11 mouse cellular contexts compared by ENCODE assay signal in the genomic region with DNA sequence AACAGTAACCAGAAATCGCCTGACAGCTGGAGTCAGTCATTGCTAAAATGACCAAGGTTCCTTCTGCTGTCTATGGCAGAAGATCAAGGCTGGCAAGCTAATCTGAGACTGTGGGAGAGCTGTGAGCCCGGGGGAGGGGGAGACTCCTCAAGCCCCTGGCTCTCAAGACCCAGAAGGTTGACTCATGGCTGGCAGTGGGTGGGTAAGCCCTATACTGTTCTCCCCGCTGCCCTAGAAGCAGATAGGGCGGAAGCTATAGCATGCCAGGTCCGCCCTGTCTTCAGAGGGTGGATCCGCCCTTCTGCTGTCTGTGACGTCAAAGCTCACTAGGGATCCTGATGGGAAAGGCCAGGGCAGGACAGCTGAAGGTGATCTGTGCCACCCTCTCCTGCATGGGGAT. TPM values are rescaled to one million over a fixed set of nuclear protein-coding genes. Genes with fewer than 3 reads are reported as not detected.
DNase-seq lines count a peak whose midpoint lies in the region; ATAC-seq and TF ChIP-seq lines count a peak whose summit lies in the region.
"Had no signal": no experiment of that assay in that cellular context is flagged by ENCODE, and none has a peak within 500 bp of the region (broad histone marks: within the 10 kb centered on the region; RNA-seq: fewer than 3 reads in every experiment).

No protein-coding gene starts in this region.

- peak; percentile 41; the same call in 1 of the 2 replicates for ATAC-seq in kidney, embryonic 16.5 days (ENCODE audit: low FRiP score, low TSS enrichment)
- ATAC-seq in forebrain, embryonic 13.5 days, result peak; percentile 57
- ATAC-seq in erythroblast, adult 5-6 weeks (replicated peaks; ENCODE audit: low FRiP score, poor library complexity, severe bottlenecking), result no peak

- 22% methylated on average over 7 of the region's 7 CpGs for WGBS in cerebellum, adult 2 months
- 24% methylated on average over 7 of the region's 7 CpGs for whole genome bisulfite sequencing in kidney, embryonic 16.5 days
- whole genome bisulfite sequencing in kidney, adult 2 months, result 22% methylated on average over 7 of the region's 7 CpGs
- 12% methylated on average over 7 of the region's 7 CpGs for WGBS in forebrain, embryonic 13.5 days

- no peak for TF ChIP-seq POLR2A in cerebellum, adult 2 months (IDR thresholded peaks at IDR 0.05; ENCODE audit: borderline replicate concordance, insufficient read depth, low read length)
- TF ChIP-seq POLR2A in kidney, adult 2 months (IDR thresholded peaks at IDR 0.05; ENCODE audit: low read depth, low read length), result no peak
- TF ChIP-seq POLR2A in CH12.LX (IDR thresholded peaks at IDR 0.05; ENCODE audit: low read depth, low read length), result no peak

- H3K9ac ChIP-seq in kidney, embryonic 16.5 days (replicated peaks; ENCODE audit: low read length), result no peak overlapping the region
- no peak overlapping the region for H3K9ac ChIP-seq in CH12.LX (ENCODE audit: insufficient read depth, low read depth)
- peak overlapping the region; percentile 41; the same call in 1 of the 2 replicates for H3K9ac ChIP-seq in forebrain, embryonic 13.5 days
- H3K9ac ChIP-seq: liver, embryonic 14.5 days had no signal

- no peaks in the 10 kb centered on the region for H3K9me3 ChIP-seq in kidney, embryonic 16.5 days (ENCODE audit: low read length)
- no peaks in the 10 kb centered on the region for H3K9me3 ChIP-seq in CH12.LX (replicated peaks; ENCODE audit: low read length)
- H3K9me3 ChIP-seq in forebrain, embryonic 13.5 days (replicated peaks), result no peaks in the 10 kb centered on the region

- H3K4me2 ChIP-seq in kidney, embryonic 16.5 days (replicated peaks; ENCODE audit: low read depth, low read length), result no peak overlapping the region
- peak overlapping the region; percentile 14; the same call in 1 of the 2 replicates for H3K4me2 ChIP-seq in CH12.LX (ENCODE audit: insufficient read depth, low read depth, poor library complexity, severe bottlenecking)
- H3K4me2 ChIP-seq in forebrain, embryonic 13.5 days, result peak overlapping the region; percentile 39

- H3K27me3 ChIP-seq in cerebellum, adult 2 months (ENCODE audit: control insufficient read depth, insufficient read depth, low read length), result no peaks in the 10 kb centered on the region
- no peaks in the 10 kb centered on the region for H3K27me3 ChIP-seq in kidney, embryonic 16.5 days (ENCODE audit: insufficient read depth, low read length)
- no peaks in the 10 kb centered on the region for H3K27me3 ChIP-seq in kidney, adult 2 months (replicated peaks; ENCODE audit: control insufficient read depth, insufficient read depth, low read length)
- H3K27me3 ChIP-seq in CH12.LX (replicated peaks), result peaks cover 50% of the 10 kb centered on the region
- peaks cover 31% of the 10 kb centered on the region for H3K27me3 ChIP-seq in forebrain, embryonic 13.5 days

- no peaks in the 10 kb centered on the region for H3K36me3 ChIP-seq in kidney, embryonic 16.5 days (ENCODE audit: insufficient read depth, low read length)
- no peaks in the 10 kb centered on the region for H3K36me3 ChIP-seq in kidney, adult 2 months (ENCODE audit: control insufficient read depth, insufficient read depth, low read length)
- no peaks in the 10 kb centered on the region for H3K36me3 ChIP-seq in CH12.LX (replicated peaks in 1 of 2; ENCODE audit: control insufficient read depth in 1 of 2, insufficient read depth in 1 of 2, low read length in 1 of 2)
- no peaks in the 10 kb centered on the region for H3K36me3 ChIP-seq in forebrain, embryonic 13.5 days (ENCODE audit: poor library complexity, severe bottlenecking)

- in situ Hi-C loops in CH12.LX (cut with MboI; ENCODE audit: low pct_ligation_motif_present, low pct_unique_long_range_greater_than_20kb, low sequenced_read_pairs), result no loop called here

- TF ChIP-seq EP300 in CH12.LX (IDR thresholded peaks at IDR 0.05; ENCODE audit: low read length), result no peak

- DNase-seq in cerebellum, adult 2 months, result peak; percentile 25 to 42
- DNase-seq in cerebellum, adult 11-12 months, result no peak
- no peak for DNase-seq in kidney, adult 2 months
- no peak for DNase-seq in CH12.LX (ENCODE audit: extremely low read depth)
- no peak for DNase-seq in heart, postnatal 14 days
- DNase-seq: gastrocnemius, adult 2 months; kidney, postnatal 25 days had no signal

- no peak for TF ChIP-seq CTCF in cerebellum, adult 2 months (IDR thresholded peaks at IDR 0.05; ENCODE audit: borderline replicate concordance, insufficient read depth, low read depth, low read length)
- TF ChIP-seq CTCF in kidney, adult 2 months (conservative IDR thresholded peaks at IDR 0.05; ENCODE audit: insufficient read depth, insufficient read length, low read depth, low read length), result no peak
- TF ChIP-seq CTCF in CH12.LX (conservative IDR thresholded peaks at IDR 0.05 in 1 of 2, IDR thresholded peaks at IDR 0.05 in 1 of 2; ENCODE audit: low read depth in 2 of 2, low read length in 2 of 2), result no peak

- H3K79me2 ChIP-seq in CH12.LX (replicated peaks; ENCODE audit: control insufficient read depth, extremely low read depth, insufficient read depth, poor library complexity, severe bottlenecking), result no peaks in the 10 kb centered on the region

- H3K4me1 ChIP-seq in cerebellum, adult 2 months (ENCODE audit: control insufficient read depth, insufficient read depth, low read length), result peaks cover 10% of the 10 kb centered on the region
- peaks cover 10% of the 10 kb centered on the region for H3K4me1 ChIP-seq in kidney, embryonic 16.5 days (ENCODE audit: insufficient read depth, low read length)
- H3K4me1 ChIP-seq in kidney, adult 2 months (ENCODE audit: control insufficient read depth, insufficient read depth, low read length), result no peaks in the 10 kb centered on the region
- H3K4me1 ChIP-seq in CH12.LX (ENCODE audit: control insufficient read depth in 1 of 2, insufficient read depth in 2 of 2), result no peaks in the 10 kb centered on the region; a peak in 1 of 4 replicates
- peaks cover 58% of the 10 kb centered on the region for H3K4me1 ChIP-seq in forebrain, embryonic 13.5 days

- TF ChIP-seq RAD21 in CH12.LX (IDR thresholded peaks at IDR 0.05; ENCODE audit: low read depth, low read length), result no peak

- H3K4me3 ChIP-seq in cerebellum, adult 2 months (replicated peaks; ENCODE audit: insufficient read depth, low read depth, low read length), result no peak overlapping the region
- no peak overlapping the region for H3K4me3 ChIP-seq in kidney, embryonic 16.5 days (ENCODE audit: low read length)
- no peak overlapping the region for H3K4me3 ChIP-seq in kidney, adult 2 months (ENCODE audit: insufficient read depth, low read depth, low read length)
- no peak overlapping the region for H3K4me3 ChIP-seq in CH12.LX (replicated peaks in 1 of 3; ENCODE audit: low read depth in 2 of 3, low read length in 2 of 3, poor library complexity in 1 of 3)
- 0 out of 2 replicates have a peak overlapping the region, but pooled peaks have one; percentile 4 for H3K4me3 ChIP-seq in forebrain, embryonic 13.5 days
- H3K4me3 ChIP-seq: gastrocnemius, adult 2 months had no signal

- intact Hi-C loops in heart, postnatal 14 days (cut with DNase I), result no loop called here

- dilution Hi-C loops in CH12.LX (cut with MboI; ENCODE audit: extremely low pct_ligation_motif_present, extremely low pct_unique_long_range_greater_than_20kb, low sequenced_read_pairs), result no loop called here

- H3K27ac ChIP-seq in cerebellum, adult 2 months (ENCODE audit: insufficient read depth, low read length), result no peak overlapping the region
- H3K27ac ChIP-seq in kidney, embryonic 16.5 days (ENCODE audit: low read length), result no peak overlapping the region
- H3K27ac ChIP-seq in kidney, adult 2 months (ENCODE audit: insufficient read depth, low read depth, low read length), result no peak overlapping the region
- H3K27ac ChIP-seq in CH12.LX (ENCODE audit: insufficient read depth, low read depth), result no peak overlapping the region
- peak overlapping the region; percentile 66 for H3K27ac ChIP-seq in forebrain, embryonic 13.5 days
- H3K27ac ChIP-seq: gastrocnemius, adult 2 months; liver, embryonic 14.5 days had no signal

TF ChIP-seq in CH12.LX, 34 proteins besides CTCF, POLR2A, EP300 and RAD21:
- no peak for TF ChIP-seq UBTF (IDR thresholded peaks at IDR 0.05; ENCODE audit: low read depth, low read length)

RNA-seq across cellular contexts. Expression of gene Ntsr1, which starts 30.4 kb away (rescaled TPM):
- 0.79 and 1.3 TPM in 2 replicates for polyA plus RNA-seq in cerebellum, adult 2 months (2012; rRNA removed)
- polyA plus RNA-seq in kidney, embryonic 16.5 days (2015; fragmentation: Nextera tagmentation; extraction: Ambion mirVana), result 7.4 and 10.2 TPM in 2 replicates
- not detected in 2 replicates for polyA plus RNA-seq in kidney, adult 2 months (2012; rRNA removed)
- not detected in 2 replicates for total RNA-seq in CH12.LX (2012; rRNA removed)
- not detected in 2 replicates for total RNA-seq in CH12.LX (2014; rRNA removed)
- polyA plus RNA-seq in CH12.LX (2012; ENCODE audit: insufficient read length, low read depth), result not detected in 2 replicates
- polyA plus RNA-seq in forebrain, embryonic 13.5 days (2015; fragmentation: Nextera tagmentation; extraction: Ambion mirVana), result 2.2 and 2.3 TPM in 2 replicates
- total RNA-seq in erythroblast, adult 5-6 weeks (2015; ENCODE audit: low replicate concordance), result not detected in 2 replicates
- total RNA-seq in erythroblast, adult 5-6 weeks (2017; ENCODE audit: low replicate concordance), result not detected in 2 replicates
- total RNA-seq in heart, postnatal 14 days (2021), result not detected
- total RNA-seq: gastrocnemius, adult 2 months had no signal

RNA-seq across cellular contexts. Expression of gene Mrgbp, which starts 51.0 kb away (rescaled TPM):
- 32.2 and 34.6 TPM in 2 replicates for polyA plus RNA-seq in cerebellum, adult 2 months (2012; rRNA removed)
- polyA plus RNA-seq in kidney, embryonic 16.5 days (2015; fragmentation: Nextera tagmentation; extraction: Ambion mirVana), result 43.7 and 43.9 TPM in 2 replicates
- polyA plus RNA-seq in kidney, adult 2 months (2012; rRNA removed), result 13.6 and 14.4 TPM in 2 replicates
- total RNA-seq in CH12.LX (2012; rRNA removed), result 31.2 and 39.7 TPM in 2 replicates
- 64.6 and 65.5 TPM in 2 replicates for total RNA-seq in CH12.LX (2014; rRNA removed)
- polyA plus RNA-seq in CH12.LX (2012; ENCODE audit: insufficient read length, low read depth), result 47.5 and 54.6 TPM in 2 replicates
- polyA plus RNA-seq in forebrain, embryonic 13.5 days (2015; fragmentation: Nextera tagmentation; extraction: Ambion mirVana), result 50.7 and 53.6 TPM in 2 replicates
- 10.0 and 10.4 TPM in 2 replicates for total RNA-seq in erythroblast, adult 5-6 weeks (2015; ENCODE audit: low replicate concordance)
- total RNA-seq in erythroblast, adult 5-6 weeks (2017; ENCODE audit: low replicate concordance), result 7.1 and 17.3 TPM in 2 replicates
- total RNA-seq in heart, postnatal 14 days (2021), result 10 to 100 TPM; 14.5 to 14.8 TPM

RNA-seq across cellular contexts. Expression of gene Ogfr, which starts 58.9 kb away (rescaled TPM):
- 54.2 and 56.1 TPM in 2 replicates for polyA plus RNA-seq in cerebellum, adult 2 months (2012; rRNA removed)
- polyA plus RNA-seq in kidney, embryonic 16.5 days (2015; fragmentation: Nextera tagmentation; extraction: Ambion mirVana), result 67.3 and 69.3 TPM in 2 replicates
- polyA plus RNA-seq in kidney, adult 2 months (2012; rRNA removed), result 31.3 and 35.5 TPM in 2 replicates
- total RNA-seq in CH12.LX (2012; rRNA removed) (79.1 and 79.8 TPM in 2 replicates), CH12.LX (2014; rRNA removed) (57.3 and 58.3 TPM in 2 replicates)
- 67.0 and 82.9 TPM in 2 replicates for polyA plus RNA-seq in CH12.LX (2012; ENCODE audit: insufficient read length, low read depth)
- polyA plus RNA-seq in forebrain, embryonic 13.5 days (2015; fragmentation: Nextera tagmentation; extraction: Ambion mirVana), result 79.8 and 85.4 TPM in 2 replicates
- total RNA-seq in erythroblast, adult 5-6 weeks (2015; ENCODE audit: low replicate concordance), result 11.5 and 18.8 TPM in 2 replicates
- total RNA-seq in erythroblast, adult 5-6 weeks (2017; ENCODE audit: low replicate concordance), result 22.2 and 27.9 TPM in 2 replicates
- total RNA-seq in heart, postnatal 14 days (2021), result 10 to 100 TPM; 37.7 to 38.2 TPM

Comparison
In these comparisons a context has a peak if more than half of its experiments do, and no peak if none do; other contexts are left out.
1. DNase-seq: peak in cerebellum, adult 2 months (2 of 2); none in cerebellum, adult 11-12 months (single experiment), kidney, adult 2 months (single experiment), CH12.LX (single experiment) and heart, postnatal 14 days (0 of 2).